In the genomic region with DNA sequence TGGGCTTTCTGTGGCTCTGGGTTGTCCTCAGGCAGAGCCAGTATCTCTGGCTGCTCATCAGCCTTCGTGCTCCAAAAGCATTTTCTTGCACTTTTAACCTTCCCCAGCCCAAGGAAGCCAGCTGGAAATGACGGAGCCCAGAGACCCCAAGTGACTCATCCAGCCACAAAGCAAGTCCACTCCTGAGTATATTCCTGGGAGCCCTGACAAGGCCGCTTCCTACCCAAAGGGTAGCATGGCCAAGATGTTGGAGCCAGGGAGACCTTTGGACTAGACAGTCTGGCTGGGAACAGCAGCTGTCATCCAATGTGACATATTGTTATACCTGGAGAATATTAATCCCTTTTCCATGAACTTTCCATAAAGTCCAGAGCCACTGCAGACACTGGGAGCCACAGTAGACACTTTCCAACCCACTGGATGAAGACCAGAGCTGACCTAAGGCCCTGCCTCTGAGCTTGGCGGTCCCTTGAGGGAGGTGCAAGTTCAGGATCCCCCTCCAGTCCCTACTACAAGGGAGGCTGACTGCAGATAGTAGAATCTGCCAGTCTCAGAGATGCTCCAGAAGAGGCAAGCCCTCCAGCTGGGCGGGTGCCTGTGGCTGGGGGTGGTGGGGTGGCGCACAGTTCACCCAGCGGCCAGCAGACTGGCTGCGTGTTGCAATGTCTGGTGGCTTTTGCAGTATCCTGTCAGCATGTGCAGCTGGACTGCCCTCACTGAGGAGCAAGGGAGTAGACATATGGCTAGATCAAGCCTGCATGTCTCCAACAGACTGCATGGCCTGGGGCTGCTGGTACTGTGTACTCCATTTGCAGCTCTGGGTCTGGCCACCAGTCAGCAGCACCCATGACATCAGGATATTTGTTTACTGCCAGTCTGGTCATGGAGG, we compare ENCODE assay signal across 9 mouse cellular contexts. TPM values are rescaled to one million over a fixed set of nuclear protein-coding genes. Genes with fewer than 3 reads are reported as not detected.
DNase-seq lines count a peak whose midpoint lies in the region; ATAC-seq and TF ChIP-seq lines count a peak whose summit lies in the region.
"Had no signal": no experiment of that assay in that cellular context is flagged by ENCODE, and none has a peak within 500 bp of the region (broad histone marks: within the 10 kb centered on the region; RNA-seq: fewer than 3 reads in every experiment).

No protein-coding gene starts in this region.

- intact Hi-C loops in left cerebral cortex, adult 2 months (cut with DNase I) = no loop called here

- no peak; the same call in 1 of the 2 replicates for ATAC-seq in hindbrain, embryonic 12.5 days (ENCODE audit: low FRiP score)
- ATAC-seq in heart, embryonic 16.5 days (replicated peaks; ENCODE audit: extremely low read depth, insufficient read depth, low FRiP score) = peak; percentile 26; the same call in 1 of the 2 replicates
- peak; percentile 62 for ATAC-seq in megakaryocyte progenitor cell, adult 5-6 weeks (replicated peaks; ENCODE audit: poor library complexity)

- H3K9ac ChIP-seq in hindbrain, embryonic 12.5 days = no peak overlapping the region
- no peak overlapping the region for H3K9ac ChIP-seq in heart, embryonic 16.5 days (ENCODE audit: low read length)

- no peaks in the 10 kb centered on the region for H3K4me1 ChIP-seq in hindbrain, embryonic 10.5 days (replicated peaks)
- no peaks in the 10 kb centered on the region for H3K4me1 ChIP-seq in hindbrain, embryonic 12.5 days
- peaks cover 32% of the 10 kb centered on the region for H3K4me1 ChIP-seq in heart, embryonic 16.5 days (ENCODE audit: control insufficient read depth, insufficient read depth, low read length)

- no peak overlapping the region for H3K4me3 ChIP-seq in hindbrain, embryonic 10.5 days
- no peak overlapping the region for H3K4me3 ChIP-seq in hindbrain, embryonic 12.5 days
- H3K4me3 ChIP-seq in heart, embryonic 16.5 days (ENCODE audit: low read length) = no peak overlapping the region
- H3K4me3 ChIP-seq in left cerebral cortex, adult 2 months = no peak overlapping the region
- H3K4me3 ChIP-seq: erythroblast, embryonic 14.5 days had no signal

- no peak for DNase-seq in hindbrain, embryonic 10.5 days (ENCODE audit: low spot score)
- peak; percentile 61 to 73 for DNase-seq in adrenal gland, postnatal 36 days
- peak; percentile 69 to 79 for DNase-seq in kidney, postnatal 36 days
- DNase-seq in left cerebral cortex, adult 2 months (ENCODE audit: extremely low spot score in 1 of 2, low spot score in 2 of 2) = no peak
- no peak for DNase-seq in frontal cortex, postnatal 14 days (ENCODE audit: low spot score in 2 of 2)

- H3K4me2 ChIP-seq in hindbrain, embryonic 12.5 days (replicated peaks) = no peak overlapping the region
- H3K4me2 ChIP-seq in heart, embryonic 16.5 days (ENCODE audit: low read depth, low read length) = no peak overlapping the region

- H3K27ac ChIP-seq in hindbrain, embryonic 10.5 days = 0 out of 2 replicates have a peak overlapping the region, but pooled peaks have one; percentile 9
- no peak overlapping the region for H3K27ac ChIP-seq in hindbrain, embryonic 12.5 days
- H3K27ac ChIP-seq in heart, embryonic 16.5 days (ENCODE audit: low read length) = peak overlapping the region; percentile 30
- H3K27ac ChIP-seq in left cerebral cortex, adult 2 months = no peak overlapping the region

- no peaks in the 10 kb centered on the region for H3K27me3 ChIP-seq in hindbrain, embryonic 10.5 days (ENCODE audit: insufficient read depth, poor library complexity, severe bottlenecking)
- H3K27me3 ChIP-seq in hindbrain, embryonic 12.5 days = no peaks in the 10 kb centered on the region
- H3K27me3 ChIP-seq in heart, embryonic 16.5 days (ENCODE audit: control insufficient read depth, insufficient read depth, low read length) = peaks cover 5% of the 10 kb centered on the region; the same call in 1 of the 2 replicates

- TF ChIP-seq CTCF in left cerebral cortex, adult 2 months (IDR thresholded peaks at IDR 0.05) = no peak; the same call in 1 of the 2 replicates

- no peaks in the 10 kb centered on the region for H3K36me3 ChIP-seq in hindbrain, embryonic 10.5 days
- H3K36me3 ChIP-seq in hindbrain, embryonic 12.5 days = no peaks in the 10 kb centered on the region
- no peaks in the 10 kb centered on the region for H3K36me3 ChIP-seq in heart, embryonic 16.5 days (ENCODE audit: control insufficient read depth, insufficient read depth)

- WGBS in hindbrain, embryonic 10.5 days = 81% methylated on average over 8 of the region's 8 CpGs
- 86% methylated on average over 8 of the region's 8 CpGs for WGBS in hindbrain, embryonic 12.5 days
- WGBS in heart, embryonic 16.5 days = 56% methylated on average over 8 of the region's 8 CpGs

- no peaks in the 10 kb centered on the region for H3K9me3 ChIP-seq in hindbrain, embryonic 10.5 days
- no peaks in the 10 kb centered on the region for H3K9me3 ChIP-seq in hindbrain, embryonic 12.5 days (replicated peaks)
- H3K9me3 ChIP-seq in heart, embryonic 16.5 days (replicated peaks; ENCODE audit: control insufficient read depth, low read length) = no peaks in the 10 kb centered on the region

RNA-seq across cellular contexts. Expression of a gene that starts 13.6 kb away (rescaled TPM):
- polyA plus RNA-seq in hindbrain, embryonic 10.5 days (2016; fragmentation: Nextera tagmentation; extraction: Ambion mirVana) = 11.7 and 11.8 TPM in 2 replicates
- 26.6 and 31.8 TPM in 2 replicates for polyA plus RNA-seq in hindbrain, embryonic 12.5 days (2016; fragmentation: Nextera tagmentation; extraction: Ambion mirVana)
- 100 to 1,000 TPM in 1 of 2 experiments, 10 to 100 TPM in 1; 72.9 to 126 TPM for total RNA-seq in adrenal gland, postnatal 36 days (2021)
- 36.8 and 37.0 TPM in 2 replicates for polyA plus RNA-seq in heart, embryonic 16.5 days (2015; fragmentation: Nextera tagmentation; extraction: Ambion mirVana)
- 18.2 and 30.9 TPM in 2 replicates for total RNA-seq in megakaryocyte progenitor cell, adult 5-6 weeks (2015)
- 26.4 and 27.2 TPM in 2 replicates for total RNA-seq in megakaryocyte progenitor cell, adult 5-6 weeks (2017)
- total RNA-seq in left cerebral cortex, adult 2 months (2021) = 10 to 100 TPM; 28.6 to 29.6 TPM

Comparison
In these comparisons a context has a peak if more than half of its experiments do, and no peak if none do; other contexts are left out.
1. H3K27ac ChIP-seq: peak in hindbrain, embryonic 10.5 days (single experiment) and heart, embryonic 16.5 days (single experiment); none in hindbrain, embryonic 12.5 days (single experiment) and left cerebral cortex, adult 2 months (single experiment).
2. DNase-seq: peak in adrenal gland, postnatal 36 days (2 of 2) and kidney, postnatal 36 days (2 of 2); none in hindbrain, embryonic 10.5 days (single experiment), left cerebral cortex, adult 2 months (0 of 2) and frontal cortex, postnatal 14 days (0 of 2).